Mouse (Mus musculus) bone marrow macrophage, adult 2 months (primary cell): ENCODE results near the gene Prss44.

Experiments
- CTCF ChIP-seq: IDR thresholded peaks from 2 replicates; pipeline ENCODE4 v1.5.1; 2012; ENCODE audit warnings: low read depth, mild to moderate bottlenecking, low read length, moderate library complexity
- POLR2A ChIP-seq: IDR thresholded peaks from 2 replicates; pipeline ENCODE4 v1.6.1; 2012; ENCODE audit warnings: mild to moderate bottlenecking, low read depth, low read length, borderline replicate concordance

DNA sequence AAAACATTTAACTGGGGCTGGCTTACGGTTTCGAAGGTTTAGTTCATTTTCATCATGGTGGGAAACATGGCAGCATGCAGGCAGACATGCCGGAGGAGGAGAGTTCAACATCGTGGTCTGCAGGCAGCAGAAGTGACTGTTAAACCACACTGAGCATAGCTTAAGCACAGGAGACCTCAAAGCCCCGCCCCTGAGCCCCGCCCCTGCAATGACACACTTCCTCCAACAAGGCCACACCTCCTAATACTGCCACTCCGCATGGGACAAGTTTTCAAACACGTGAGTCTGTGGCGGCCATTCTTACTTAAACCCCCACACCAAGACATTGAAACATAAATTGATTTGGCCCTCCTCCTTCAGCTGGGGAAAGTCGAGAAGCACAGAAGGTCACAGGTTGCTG, 16.8 kb upstream of the Prss44 start:
- TF ChIP-seq POLR2A, result no peak
- TF ChIP-seq CTCF, result no peak
